In the genomic region with DNA sequence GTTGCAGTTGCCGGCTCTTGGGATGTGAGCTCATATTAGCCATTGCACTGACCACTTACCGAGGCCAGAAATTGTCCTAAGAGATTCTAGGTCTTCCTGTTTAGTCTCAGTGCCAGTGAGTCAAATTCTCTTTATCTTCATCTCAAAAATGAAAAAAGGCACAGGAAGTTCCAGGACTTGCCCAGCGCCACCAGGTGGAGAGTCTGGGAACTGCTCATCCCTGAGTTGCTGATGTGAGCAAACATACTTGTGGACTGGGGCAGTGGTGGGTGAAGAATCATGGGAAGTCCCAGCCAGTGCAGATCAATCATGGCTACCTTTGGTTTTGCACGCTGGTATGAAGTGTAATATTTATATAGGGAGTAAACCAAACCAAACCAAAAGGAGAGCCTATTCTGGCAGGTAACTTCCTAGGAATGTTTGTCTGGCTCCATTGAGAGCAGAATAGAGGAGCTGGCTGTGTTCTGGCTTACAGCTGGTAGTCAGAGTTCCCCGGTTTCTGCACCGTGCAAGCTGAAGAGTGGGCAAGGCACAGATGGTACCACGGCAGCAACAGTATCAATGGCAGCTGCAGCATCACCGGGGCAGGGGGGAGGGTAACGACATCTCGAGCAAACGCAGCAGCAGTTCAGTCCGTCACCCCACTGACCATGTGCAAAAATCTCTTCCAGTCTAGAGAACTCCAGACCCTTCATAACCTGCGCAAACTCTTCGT, we compare ENCODE assay signal across 9 mouse cellular contexts. TPM values are rescaled to one million over a fixed set of nuclear protein-coding genes. Genes with fewer than 3 reads are reported as not detected.
A peak's percentile ranks its signal among the peaks of the same experiment; 100 is the strongest.
DNase-seq lines count a peak whose midpoint lies in the region; ATAC-seq and TF ChIP-seq lines count a peak whose summit lies in the region.
"Had no signal": no experiment of that assay in that cellular context is flagged by ENCODE, and none has a peak within 500 bp of the region (broad histone marks: within the 10 kb centered on the region; RNA-seq: fewer than 3 reads in every experiment).

No protein-coding gene starts in this region.

- no peak overlapping the region for H3K9ac ChIP-seq in heart, postnatal 0 days (replicated peaks; ENCODE audit: low read depth, low read length)
- H3K9ac ChIP-seq in limb, embryonic 15.5 days, result no peak overlapping the region
- H3K9ac ChIP-seq: neural tube, embryonic 13.5 days had no signal

- H3K9me3 ChIP-seq in heart, postnatal 0 days (replicated peaks; ENCODE audit: control insufficient read depth, low read length), result no peaks in the 10 kb centered on the region
- H3K9me3 ChIP-seq in limb, embryonic 15.5 days, result no peaks in the 10 kb centered on the region
- H3K9me3 ChIP-seq: neural tube, embryonic 13.5 days had no signal

- H3K4me2 ChIP-seq in heart, postnatal 0 days (ENCODE audit: low read depth, low read length), result no peak overlapping the region
- H3K4me2 ChIP-seq in limb, embryonic 15.5 days, result no peak overlapping the region
- H3K4me2 ChIP-seq: neural tube, embryonic 13.5 days had no signal

- TF ChIP-seq POLR2A in brain, embryonic 14.5 days (IDR thresholded peaks at IDR 0.05; ENCODE audit: borderline replicate concordance, extremely low read depth, insufficient read depth, insufficient read length, poor library complexity, severe bottlenecking), result no peak

- no peaks in the 10 kb centered on the region for H3K27me3 ChIP-seq in heart, postnatal 0 days (ENCODE audit: control insufficient read depth, insufficient read depth, low read length)
- no peaks in the 10 kb centered on the region for H3K27me3 ChIP-seq in limb, embryonic 15.5 days
- H3K27me3 ChIP-seq: neural tube, embryonic 13.5 days had no signal

- ATAC-seq in heart, postnatal 0 days (ENCODE audit: insufficient read depth, low read depth), result no peak
- no peak for ATAC-seq in limb, embryonic 15.5 days (ENCODE audit: insufficient number of reproducible peaks, low FRiP score, low TSS enrichment, low read depth)

- H3K4me1 ChIP-seq in heart, postnatal 0 days (ENCODE audit: control insufficient read depth, insufficient read depth), result peaks cover 13% of the 10 kb centered on the region
- peaks cover 14% of the 10 kb centered on the region for H3K4me1 ChIP-seq in limb, embryonic 15.5 days

- no peak for TF ChIP-seq EP300 in heart, postnatal 0 days (IDR thresholded peaks at IDR 0.05; ENCODE audit: low read depth)

- H3K36me3 ChIP-seq in heart, postnatal 0 days (replicated peaks; ENCODE audit: control insufficient read depth, insufficient read depth, low read length), result no peaks in the 10 kb centered on the region
- H3K36me3 ChIP-seq in limb, embryonic 15.5 days, result 0 out of 2 replicates have a peak, but pooled peaks cover 3% of the 10 kb centered on the region

- H3K27ac ChIP-seq in heart, postnatal 0 days (ENCODE audit: low read depth), result no peak overlapping the region
- 0 out of 2 replicates have a peak overlapping the region, but pooled peaks have one; percentile 3 for H3K27ac ChIP-seq in limb, embryonic 15.5 days
- H3K27ac ChIP-seq: neural tube, embryonic 13.5 days had no signal

- peak; percentile 39; the same call in 1 of the 2 replicates for TF ChIP-seq CTCF in heart, postnatal 0 days (IDR thresholded peaks at IDR 0.05; ENCODE audit: low read depth)
- peak; percentile 73; the same call in 1 of the 2 replicates for TF ChIP-seq CTCF in brain, embryonic 14.5 days (IDR thresholded peaks at IDR 0.05; ENCODE audit: borderline replicate concordance, extremely low read depth, insufficient read depth, insufficient read length)

- WGBS in heart, postnatal 0 days, result 77% methylated on average over 14 of the region's 14 CpGs
- WGBS in limb, embryonic 15.5 days, result 77% methylated on average over 14 of the region's 14 CpGs

- DNase-seq in heart, postnatal 0 days (ENCODE audit: low spot score), result no peak
- no peak for DNase-seq in heart, adult 11 months
- DNase-seq in right cerebral cortex, adult 2 months (ENCODE audit: low spot score in 2 of 2), result peak; percentile 71 to 82
- no peak for DNase-seq in right cerebral cortex, postnatal 25 days
- no peak for DNase-seq in brain, embryonic 14.5 days (ENCODE audit: low read depth)
- DNase-seq in thymus, postnatal 25 days, result peak; percentile 62
- no peak for DNase-seq in urinary bladder, postnatal 36 days (ENCODE audit: low spot score in 2 of 2)

- no peak overlapping the region for H3K4me3 ChIP-seq in heart, postnatal 0 days (ENCODE audit: low read depth, low read length)
- no peak overlapping the region for H3K4me3 ChIP-seq in limb, embryonic 15.5 days
- H3K4me3 ChIP-seq: neural tube, embryonic 13.5 days had no signal

RNA-seq across cellular contexts. Expression of a gene that starts 38.7 kb away (rescaled TPM):
- total RNA-seq in heart, postnatal 0 days (2014; rRNA removed; ENCODE audit: low replicate concordance), result 0.11 and 0.23 TPM in 2 replicates
- polyA plus RNA-seq in heart, postnatal 0 days (2015; fragmentation: Nextera tagmentation; extraction: Ambion mirVana), result 0.38 and 0.77 TPM in 2 replicates
- 5.4 and 6.2 TPM in 2 replicates for polyA plus RNA-seq in brain, embryonic 14.5 days (2012; rRNA removed)
- polyA plus RNA-seq in limb, embryonic 15.5 days (2015; fragmentation: Nextera tagmentation; extraction: Ambion mirVana), result 15.8 and 18.7 TPM in 2 replicates

Comparison
In these comparisons a context has a peak if more than half of its experiments do, and no peak if none do; other contexts are left out.
1. DNase-seq: peak in right cerebral cortex, adult 2 months (2 of 2) and thymus, postnatal 25 days (single experiment); none in heart, postnatal 0 days (single experiment), heart, adult 11 months (single experiment), right cerebral cortex, postnatal 25 days (single experiment), brain, embryonic 14.5 days (single experiment) and urinary bladder, postnatal 36 days (0 of 2).